Mouse (Mus musculus) ovary, postnatal 14 days (tissue): ENCODE results near the gene Pde6b.

Experiments used
- DNase-seq: peaks from one replicate; pipeline ENCODE4 v3.0.0; 2022; ENCODE audit warnings: low spot score

The Pde6b gene

GRCm38 (mm10) chr5:108389744-108390143 is 1.6 kb downstream of the Pde6b start:
- no peak for DNase-seq

- DNase-seq: no peak
Measured at GRCm38 (mm10) chr5:108403453-108403852, 15.3 kb downstream of the Pde6b start.

DNA sequence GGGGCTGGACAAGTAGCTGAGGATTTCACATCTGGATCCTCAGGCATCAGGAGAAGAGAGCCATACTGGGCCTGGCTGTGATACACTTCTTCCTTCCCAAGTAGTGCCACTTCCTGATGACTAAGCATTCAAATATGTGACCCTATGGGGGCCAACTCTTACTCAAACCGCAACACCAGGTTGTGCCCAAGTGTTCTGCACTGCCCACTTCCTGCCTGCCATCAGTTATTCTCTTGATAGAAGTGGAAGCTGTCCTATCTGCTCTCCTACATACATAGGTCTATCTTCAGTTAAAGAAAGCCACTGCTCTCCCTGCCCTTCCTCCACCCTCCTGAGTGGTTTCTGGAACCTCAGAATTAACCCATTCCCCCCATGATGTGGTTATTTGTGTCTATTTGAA is 17.3 kb downstream of the Pde6b start:
- no peak for DNase-seq

- DNase-seq: no peak
Measured at GRCm38 (mm10) chr5:108406977-108407376, 18.8 kb downstream of the Pde6b start.

DNA sequence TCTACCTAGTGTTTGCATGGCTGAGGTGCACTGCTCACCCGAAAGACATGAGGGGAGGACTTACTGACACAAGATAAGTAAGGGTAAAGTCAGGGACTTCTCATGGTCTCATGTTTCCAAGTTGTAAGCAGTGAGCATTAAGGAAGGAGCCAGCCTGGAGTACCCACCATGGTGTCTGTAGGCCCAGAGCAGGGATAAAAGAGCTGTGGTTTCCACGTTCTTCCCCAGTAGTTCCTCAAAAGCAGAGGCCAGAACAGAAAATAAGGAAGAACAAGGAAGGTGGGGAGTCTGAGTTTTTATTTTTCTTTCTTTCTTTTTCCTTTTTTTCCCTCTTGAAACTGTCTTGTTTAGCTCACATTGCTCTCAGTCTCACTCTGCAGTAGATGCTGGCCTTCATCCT is 26.5 kb downstream of the Pde6b start:
- DNase-seq: no peak

GRCm38 (mm10) chr5:108422741-108423140 is 34.5 kb downstream of the Pde6b start:
- no peak for DNase-seq

GRCm38 (mm10) chr5:108423427-108423826 is 35.2 kb downstream of the Pde6b start:
- no peak for DNase-seq

DNA sequence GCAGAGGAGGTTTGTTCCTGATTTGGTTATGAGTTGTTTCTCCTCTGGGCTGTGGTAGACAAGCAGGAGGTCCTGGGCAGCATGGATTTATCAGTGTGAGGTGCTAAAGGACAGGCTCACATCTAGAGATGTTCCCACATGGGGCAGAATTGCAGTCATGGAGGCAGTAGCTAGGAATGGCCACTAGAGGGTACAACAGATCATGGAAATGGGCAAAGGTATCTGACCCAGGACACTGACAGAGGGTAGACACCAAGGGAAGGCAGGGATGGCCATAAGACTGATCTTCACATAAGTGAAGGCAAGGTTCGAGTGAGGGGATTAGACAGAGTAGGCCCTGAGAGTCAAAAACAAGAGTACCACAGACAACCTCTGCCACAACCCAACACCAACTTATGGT is 39.0 kb downstream of the Pde6b start:
- peak; percentile 37 for DNase-seq

DNA sequence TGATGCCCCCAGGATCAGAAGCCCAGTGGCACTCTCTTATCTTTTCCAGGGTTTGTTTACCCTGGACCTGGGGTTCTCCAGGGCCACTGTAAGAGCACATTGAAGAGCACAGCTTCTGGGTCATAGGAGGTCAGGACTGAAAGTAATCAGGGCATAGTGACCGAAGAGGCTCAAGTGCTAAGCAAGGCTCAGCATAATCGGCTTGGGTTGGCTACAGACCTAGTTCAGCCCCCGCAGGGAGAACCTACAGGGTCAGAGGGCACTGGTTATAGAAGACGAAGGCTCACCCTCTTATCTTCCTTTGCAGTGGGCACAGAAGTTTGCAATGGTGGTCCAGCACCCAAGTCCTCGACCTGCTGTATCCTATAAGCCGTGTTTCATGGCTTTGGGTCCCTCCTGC is 43.0 kb downstream of the Pde6b start:
- no peak for DNase-seq

DNA sequence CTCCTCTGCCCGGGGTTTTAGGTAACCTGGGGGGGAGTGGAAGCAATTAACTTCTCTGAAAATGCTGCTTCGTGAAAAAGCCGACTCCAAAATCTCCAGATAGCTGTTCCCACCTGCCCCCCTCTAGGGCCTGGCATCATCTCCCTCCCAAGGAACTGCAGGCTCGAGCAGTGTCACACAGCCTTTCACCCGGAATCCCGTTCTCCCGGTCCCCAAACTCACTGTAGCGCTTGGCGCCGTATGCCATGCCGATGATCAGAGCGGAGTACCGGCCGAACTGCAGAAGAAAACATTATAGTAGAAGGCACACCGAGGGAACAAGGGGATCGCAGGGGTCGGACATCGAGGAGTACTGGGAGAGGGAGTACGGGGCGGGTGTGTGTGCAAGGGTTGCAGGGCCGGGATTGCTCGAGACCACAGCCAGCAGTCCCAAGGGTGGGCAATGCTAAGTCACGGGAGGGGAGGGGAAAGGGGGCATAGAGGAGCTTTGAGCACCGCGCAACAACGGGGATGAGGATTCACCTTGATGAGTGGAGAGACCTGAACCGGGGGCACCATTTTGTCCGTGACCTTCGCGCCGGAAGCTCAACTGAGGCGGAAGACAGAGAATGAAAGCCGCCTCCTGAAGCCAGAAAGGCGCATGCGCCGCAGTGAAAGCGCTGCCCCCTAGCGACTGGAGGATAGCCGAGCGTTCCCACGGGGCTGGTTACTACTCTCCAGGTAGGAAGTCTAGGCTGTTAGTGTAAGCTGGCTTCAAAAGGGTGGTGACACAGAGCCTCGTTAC is 45.8 kb downstream of the Pde6b start, which contains the start of gene Atp5k:
Gene Atp5k (minus strand): TSS at position 645 of the 784 bp plus-strand sequence.
- peak; percentile 91 for DNase-seq

DNA sequence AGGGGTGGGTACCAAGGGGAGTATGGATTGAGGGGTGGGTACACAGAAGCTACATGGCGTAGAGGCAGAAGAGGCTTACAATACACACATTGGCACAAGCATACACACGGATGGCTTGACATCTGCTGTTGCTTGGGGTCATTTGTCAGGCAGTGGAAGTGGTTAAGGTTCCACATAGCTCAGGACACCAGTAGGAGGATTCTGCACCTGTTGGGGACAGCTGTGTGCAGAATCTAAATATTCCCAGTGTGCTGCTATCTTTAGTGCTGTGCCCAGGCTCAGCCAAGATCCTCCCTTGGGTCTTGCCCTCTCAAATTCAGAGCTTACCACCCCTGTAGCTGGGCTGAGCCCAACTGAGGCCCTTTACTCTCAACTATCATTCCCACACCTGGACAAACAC is 47.9 kb downstream of the Pde6b start:
- DNase-seq: no peak

DNA sequence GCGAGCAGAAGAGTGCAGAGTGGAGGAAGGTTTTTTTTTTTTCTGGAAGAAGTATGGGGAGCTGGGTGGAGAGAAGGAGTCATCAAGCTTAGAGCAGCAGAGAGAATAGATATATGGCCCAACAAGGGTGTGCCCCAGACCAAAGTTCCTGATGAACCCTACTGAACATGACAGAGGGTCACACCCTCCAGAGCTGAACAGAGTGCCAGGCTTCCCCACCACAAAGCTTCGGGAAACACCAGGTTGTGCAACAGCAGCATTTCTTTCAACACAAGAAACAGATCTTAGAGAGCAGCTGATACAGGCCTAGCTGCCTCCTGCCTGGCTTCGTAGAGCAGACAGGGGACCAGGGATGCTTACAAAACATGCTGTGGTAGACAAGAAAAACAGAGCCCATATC is 58.8 kb downstream of the Pde6b start:
- no peak for DNase-seq

DNA sequence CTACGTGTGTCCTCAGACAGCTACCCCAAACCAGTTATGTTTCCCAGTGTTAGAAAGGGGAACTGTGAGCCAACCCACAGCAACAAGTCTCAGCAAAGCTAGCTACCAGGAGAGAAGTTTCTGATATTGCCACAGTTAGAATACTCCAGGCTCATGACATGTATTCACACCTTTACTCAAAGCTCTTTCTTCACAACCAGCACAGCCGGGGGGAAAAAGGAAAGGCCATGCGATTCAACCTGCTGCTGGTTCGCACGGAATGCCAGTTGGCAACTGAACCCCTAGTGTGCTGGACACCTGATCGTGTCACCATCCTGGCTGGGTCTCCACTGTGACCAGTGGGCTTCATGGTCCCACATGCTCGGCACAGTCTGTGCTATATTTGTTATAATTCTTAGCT is 59.7 kb downstream of the Pde6b start:
- no peak for DNase-seq

DNA sequence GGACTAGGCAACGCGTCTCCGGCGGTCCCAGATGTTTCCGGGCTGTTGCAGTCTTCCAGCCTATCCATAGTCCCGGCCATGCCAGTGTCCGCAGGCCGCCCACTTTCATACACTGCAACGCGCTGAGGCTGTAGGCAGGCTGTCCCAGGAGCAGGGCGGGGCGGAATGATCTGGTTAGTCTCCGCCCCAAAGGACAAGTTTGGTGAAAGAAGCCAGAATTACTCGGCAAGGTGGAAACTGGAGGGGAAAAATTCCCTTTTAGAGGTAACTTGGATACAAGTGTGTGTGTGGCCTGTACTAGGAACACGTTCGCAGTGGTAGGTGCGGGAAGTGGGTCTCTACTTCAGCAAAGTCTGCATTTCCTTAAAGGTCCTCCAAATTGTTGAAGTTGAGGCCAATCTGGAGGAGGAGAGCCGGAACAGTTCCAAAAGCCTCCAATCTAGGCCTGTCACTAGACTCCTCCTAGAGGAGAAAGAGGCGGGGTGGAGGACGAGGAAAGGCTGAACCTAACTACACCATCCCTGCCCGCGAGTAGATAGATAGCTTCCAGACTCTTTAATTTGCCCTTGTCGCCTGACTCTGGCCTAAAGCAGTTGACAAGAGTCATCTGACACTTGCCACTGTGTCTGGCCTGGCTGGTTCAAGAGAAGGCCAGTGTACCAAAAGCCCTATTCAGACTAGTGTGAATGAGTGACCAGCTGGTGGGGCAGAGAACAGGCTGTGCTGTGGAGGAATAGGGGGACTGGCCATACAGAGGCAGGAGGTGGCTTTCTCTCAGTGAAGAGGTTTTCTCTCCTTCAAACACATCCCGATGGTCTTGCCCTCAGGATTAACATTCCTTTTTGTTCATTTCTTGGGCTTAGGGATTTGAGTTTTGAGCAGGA is 60.8 kb downstream of the Pde6b start, which contains the start of gene Mfsd7a:
Gene Mfsd7a (minus strand): TSS at position 107 of the 884 bp plus-strand sequence.
- DNase-seq: peak; percentile 53

DNA sequence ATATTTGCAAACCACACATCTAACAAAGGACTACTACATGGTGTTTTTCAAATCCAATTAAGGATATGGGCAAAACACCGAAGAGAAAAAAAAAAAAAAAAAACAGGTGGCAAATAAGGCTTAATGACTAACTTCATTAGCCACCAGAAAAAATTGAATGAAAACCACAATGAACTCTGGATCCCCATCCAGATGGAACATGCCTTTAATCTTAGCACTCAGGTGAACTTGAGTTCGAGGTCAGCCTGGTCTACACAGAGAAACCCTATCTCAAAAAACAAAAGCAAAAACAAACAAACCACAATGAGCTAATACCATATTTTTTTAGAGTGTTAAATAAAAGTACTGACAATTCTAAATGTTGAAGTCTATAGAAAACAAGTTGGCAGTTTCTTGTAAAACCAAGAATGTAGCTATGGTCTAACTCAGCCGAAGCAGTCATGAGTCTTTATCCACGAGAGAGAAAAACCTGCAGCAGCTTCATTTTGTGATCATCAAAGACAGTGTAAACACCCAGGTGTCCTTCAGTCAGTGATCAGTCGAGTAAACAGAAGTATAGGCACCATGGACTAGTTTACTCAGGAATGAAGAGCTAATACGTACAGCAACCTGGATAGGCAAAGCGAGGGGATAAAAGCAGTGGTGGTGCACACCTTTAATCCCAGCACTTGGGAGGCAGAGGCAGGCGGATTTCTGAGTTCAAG is 62.8 kb downstream of the Pde6b start:
- DNase-seq: no peak

DNA sequence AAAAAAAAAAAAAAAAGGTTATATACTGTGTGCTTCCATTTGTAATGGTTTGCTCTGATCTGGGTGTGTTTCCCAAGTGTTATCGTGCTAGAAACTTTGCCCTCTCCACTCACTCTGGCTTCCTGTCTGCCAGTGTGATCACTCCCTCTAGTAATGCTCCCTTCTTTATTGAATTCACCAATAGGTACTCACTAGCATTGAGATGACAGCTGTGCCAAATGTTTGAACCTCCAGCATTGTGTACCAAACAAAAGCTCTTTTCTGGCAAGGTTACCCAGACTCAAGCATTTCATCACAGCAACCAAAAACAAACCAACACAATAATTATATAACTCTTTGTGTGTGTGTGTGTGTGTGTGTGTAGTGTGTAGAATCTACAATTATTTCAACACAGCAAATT is 63.4 kb downstream of the Pde6b start:
- DNase-seq: no peak

GRCm38 (mm10) chr5:108452422-108452821 is 64.2 kb downstream of the Pde6b start:
- no peak for DNase-seq

- DNase-seq: no peak
Measured at GRCm38 (mm10) chr5:108454094-108454493, 65.9 kb downstream of the Pde6b start.

GRCm38 (mm10) chr5:108458706-108459105 is 70.5 kb downstream of the Pde6b start:
- no peak for DNase-seq

DNA sequence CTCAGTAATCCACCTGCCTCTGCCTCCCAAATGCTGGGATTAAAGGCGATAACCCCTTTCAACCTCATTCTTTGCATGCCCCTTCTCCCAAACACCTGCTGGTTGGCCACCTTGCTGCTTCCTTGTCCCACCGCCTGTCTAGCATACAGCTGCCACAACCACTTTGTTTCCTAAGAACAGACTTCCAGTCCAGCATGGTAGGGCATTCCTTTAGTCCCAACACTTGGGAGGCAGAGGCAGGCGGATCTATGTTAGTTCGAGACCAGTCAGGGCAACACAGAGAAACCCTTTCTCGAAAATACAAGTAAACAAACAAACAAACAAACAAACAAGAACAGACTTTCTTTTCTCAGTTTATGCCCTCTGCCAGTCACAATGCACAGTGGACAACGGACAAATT is 72.3 kb downstream of the Pde6b start:
- DNase-seq: no peak

- DNase-seq: peak; percentile 95
Measured at GRCm38 (mm10) chr5:108461082-108462065, 73.2 kb downstream of the Pde6b start, which contains the start of gene Pcgf3. Gene Pcgf3 (plus strand): TSS chr5:108461232.
